Mouse (Mus musculus): ENCODE measurements around the gene Alk. TPM values are rescaled to one million over a fixed set of nuclear protein-coding genes. Genes with fewer than 3 reads are reported as not detected.

The Alk gene
- total and polyA plus RNA-seq, 3 experiments = 0.02 TPM; not detected in 2

GRCm38 (mm10) chr17:71962746-71963145 is 641.7 kb downstream of the Alk start:
- TF ChIP-seq EP300 (IDR thresholded peaks at IDR 0.05; ENCODE audit: insufficient read depth, low read depth, low read length) (no peak), CTCF (IDR thresholded peaks at IDR 0.05) (no peak), POLR2A (IDR thresholded peaks at IDR 0.05; ENCODE audit: insufficient read depth, low read depth, low read length) (no peak)
- Histone ChIP-seq H3K27me3 (ENCODE audit: control insufficient read depth, insufficient read depth, low read length) (no peaks in the 10 kb centered on the region), H3K9ac (ENCODE audit: low read depth, low read length) (no peak overlapping the region), H3K36me3 (ENCODE audit: control insufficient read depth, insufficient read depth, low read length) (no peaks in the 10 kb centered on the region), H3K79me2 (replicated peaks; ENCODE audit: control insufficient read depth, insufficient read depth, low read length) (no peaks in the 10 kb centered on the region), H3K4me3 (no peak overlapping the region), H3K27ac (no peak overlapping the region), H3K4me1 (ENCODE audit: control insufficient read depth, insufficient read depth, low read length) (no peaks in the 10 kb centered on the region)
- WGBS = 65% methylated on average over 9 of the region's 9 CpGs
- intact Hi-C loops (cut with DNase I) = loop anchor here (10.0 kb wide), 1 partner anchor 822 kb away; no protein-coding TSS in a partner anchor
- no peak for DNase-seq

- no peaks in the 10 kb centered on the region for H3K4me1 ChIP-seq (ENCODE audit: control insufficient read depth, insufficient read depth, low read length)
- intact Hi-C loops (cut with DNase I) = no loop called here
- H3K27me3 ChIP-seq (ENCODE audit: control insufficient read depth, insufficient read depth, low read length) = no peaks in the 10 kb centered on the region
- no peak for DNase-seq
- no peak overlapping the region for H3K4me3 ChIP-seq
- no peak overlapping the region for H3K9ac ChIP-seq (ENCODE audit: low read depth, low read length)
- no peaks in the 10 kb centered on the region for H3K36me3 ChIP-seq (ENCODE audit: control insufficient read depth, insufficient read depth, low read length)
- H3K79me2 ChIP-seq (replicated peaks; ENCODE audit: control insufficient read depth, insufficient read depth, low read length) = no peaks in the 10 kb centered on the region
- no peak overlapping the region for H3K27ac ChIP-seq
- 85% methylated on average over 7 of the region's 7 CpGs for WGBS
- TF ChIP-seq POLR2A (IDR thresholded peaks at IDR 0.05; ENCODE audit: insufficient read depth, low read depth, low read length) (no peak), CTCF (IDR thresholded peaks at IDR 0.05) (no peak), EP300 (IDR thresholded peaks at IDR 0.05; ENCODE audit: insufficient read depth, low read depth, low read length) (no peak)
Observed at GRCm38 (mm10) chr17:71955011-71955410, 649.4 kb downstream of the Alk start.

GRCm38 (mm10) chr17:71954217-71954844 is 650.1 kb downstream of the Alk start:
- Histone ChIP-seq H3K9ac (ENCODE audit: low read depth, low read length) (no peak overlapping the region), H3K27ac (no peak overlapping the region), H3K27me3 (ENCODE audit: control insufficient read depth, insufficient read depth, low read length) (no peaks in the 10 kb centered on the region), H3K36me3 (ENCODE audit: control insufficient read depth, insufficient read depth, low read length) (no peaks in the 10 kb centered on the region), H3K79me2 (replicated peaks; ENCODE audit: control insufficient read depth, insufficient read depth, low read length) (no peaks in the 10 kb centered on the region), H3K4me3 (no peak overlapping the region), H3K4me1 (ENCODE audit: control insufficient read depth, insufficient read depth, low read length) (no peaks in the 10 kb centered on the region)
- TF ChIP-seq POLR2A (IDR thresholded peaks at IDR 0.05; ENCODE audit: insufficient read depth, low read depth, low read length) (no peak), EP300 (IDR thresholded peaks at IDR 0.05; ENCODE audit: insufficient read depth, low read depth, low read length) (no peak), CTCF (IDR thresholded peaks at IDR 0.05) (no peak)
- WGBS = 76% methylated on average over 15 of the region's 15 CpGs
- DNase-seq = no peak
- intact Hi-C loops (cut with DNase I) = no loop called here

GRCm38 (mm10) chr17:71950968-71951367 is 653.5 kb downstream of the Alk start:
- no peak overlapping the region for H3K4me3 ChIP-seq
- WGBS = 43% methylated on average over 5 of the region's 5 CpGs
- intact Hi-C loops (cut with DNase I) = no loop called here
- no peaks in the 10 kb centered on the region for H3K36me3 ChIP-seq (ENCODE audit: control insufficient read depth, insufficient read depth, low read length)
- no peak for TF ChIP-seq CTCF (IDR thresholded peaks at IDR 0.05)
- no peak for TF ChIP-seq EP300 (IDR thresholded peaks at IDR 0.05; ENCODE audit: insufficient read depth, low read depth, low read length)
- TF ChIP-seq POLR2A (IDR thresholded peaks at IDR 0.05; ENCODE audit: insufficient read depth, low read depth, low read length) = no peak
- no peaks in the 10 kb centered on the region for H3K4me1 ChIP-seq (ENCODE audit: control insufficient read depth, insufficient read depth, low read length)
- H3K79me2 ChIP-seq (replicated peaks; ENCODE audit: control insufficient read depth, insufficient read depth, low read length) = no peaks in the 10 kb centered on the region
- H3K27ac ChIP-seq = no peak overlapping the region
- DNase-seq = no peak
- H3K27me3 ChIP-seq (ENCODE audit: control insufficient read depth, insufficient read depth, low read length) = peaks cover 2% of the 10 kb centered on the region; the same call in 1 of the 2 replicates
- no peak overlapping the region for H3K9ac ChIP-seq (ENCODE audit: low read depth, low read length)

GRCm38 (mm10) chr17:71948687-71949086 is 655.7 kb downstream of the Alk start:
- peaks cover 2% of the 10 kb centered on the region; the same call in 1 of the 2 replicates for H3K27me3 ChIP-seq (ENCODE audit: control insufficient read depth, insufficient read depth, low read length)
- H3K4me1 ChIP-seq (ENCODE audit: control insufficient read depth, insufficient read depth, low read length) = no peaks in the 10 kb centered on the region
- H3K4me3 ChIP-seq = no peak overlapping the region
- DNase-seq = no peak
- WGBS = 74% methylated on average over 5 of the region's 5 CpGs
- no peak overlapping the region for H3K27ac ChIP-seq
- intact Hi-C loops (cut with DNase I) = no loop called here
- no peaks in the 10 kb centered on the region for H3K36me3 ChIP-seq (ENCODE audit: control insufficient read depth, insufficient read depth, low read length)
- TF ChIP-seq EP300 (IDR thresholded peaks at IDR 0.05; ENCODE audit: insufficient read depth, low read depth, low read length) = no peak
- no peak for TF ChIP-seq POLR2A (IDR thresholded peaks at IDR 0.05; ENCODE audit: insufficient read depth, low read depth, low read length)
- TF ChIP-seq CTCF (IDR thresholded peaks at IDR 0.05) = no peak
- H3K79me2 ChIP-seq (replicated peaks; ENCODE audit: control insufficient read depth, insufficient read depth, low read length) = no peaks in the 10 kb centered on the region
- no peak overlapping the region for H3K9ac ChIP-seq (ENCODE audit: low read depth, low read length)

GRCm38 (mm10) chr17:71947452-71947851 is 657.0 kb downstream of the Alk start:
- no peaks in the 10 kb centered on the region for H3K4me1 ChIP-seq (ENCODE audit: control insufficient read depth, insufficient read depth, low read length)
- no peaks in the 10 kb centered on the region for H3K36me3 ChIP-seq (ENCODE audit: control insufficient read depth, insufficient read depth, low read length)
- DNase-seq = no peak
- H3K27ac ChIP-seq = no peak overlapping the region
- WGBS = 23% methylated on average over 9 of the region's 9 CpGs
- H3K27me3 ChIP-seq (ENCODE audit: control insufficient read depth, insufficient read depth, low read length) = peaks cover 2% of the 10 kb centered on the region; the same call in 1 of the 2 replicates
- no peak for TF ChIP-seq CTCF (IDR thresholded peaks at IDR 0.05)
- TF ChIP-seq EP300 (IDR thresholded peaks at IDR 0.05; ENCODE audit: insufficient read depth, low read depth, low read length) = no peak
- no peak for TF ChIP-seq POLR2A (IDR thresholded peaks at IDR 0.05; ENCODE audit: insufficient read depth, low read depth, low read length)
- no peak overlapping the region for H3K4me3 ChIP-seq
- no peak overlapping the region for H3K9ac ChIP-seq (ENCODE audit: low read depth, low read length)
- intact Hi-C loops (cut with DNase I) = no loop called here
- H3K79me2 ChIP-seq (replicated peaks; ENCODE audit: control insufficient read depth, insufficient read depth, low read length) = no peaks in the 10 kb centered on the region
